Mouse (Mus musculus) lung, postnatal 14 days (tissue): ENCODE results near the gene Chrd.

Source experiments
- DNase-seq: peaks from one replicate; pipeline ENCODE4 v3.0.0; 2021

Chrd gene

GRCm38 (mm10) chr16:20732925-20733730 lies at the start of gene Chrd:
Gene Chrd (plus strand): TSS chr16:20733127.
- peak; percentile 68 for DNase-seq

GRCm38 (mm10) chr16:20690774-20691173 lies 42.2 kb upstream of the Chrd start:
- no peak for DNase-seq

- no peak for DNase-seq
These were observed 41.3 kb upstream of the Chrd start for GRCm38 (mm10) chr16:20691617-20692016.

- DNase-seq, result no peak
These were observed 40.5 kb upstream of the Chrd start for GRCm38 (mm10) chr16:20692241-20692965.

DNA sequence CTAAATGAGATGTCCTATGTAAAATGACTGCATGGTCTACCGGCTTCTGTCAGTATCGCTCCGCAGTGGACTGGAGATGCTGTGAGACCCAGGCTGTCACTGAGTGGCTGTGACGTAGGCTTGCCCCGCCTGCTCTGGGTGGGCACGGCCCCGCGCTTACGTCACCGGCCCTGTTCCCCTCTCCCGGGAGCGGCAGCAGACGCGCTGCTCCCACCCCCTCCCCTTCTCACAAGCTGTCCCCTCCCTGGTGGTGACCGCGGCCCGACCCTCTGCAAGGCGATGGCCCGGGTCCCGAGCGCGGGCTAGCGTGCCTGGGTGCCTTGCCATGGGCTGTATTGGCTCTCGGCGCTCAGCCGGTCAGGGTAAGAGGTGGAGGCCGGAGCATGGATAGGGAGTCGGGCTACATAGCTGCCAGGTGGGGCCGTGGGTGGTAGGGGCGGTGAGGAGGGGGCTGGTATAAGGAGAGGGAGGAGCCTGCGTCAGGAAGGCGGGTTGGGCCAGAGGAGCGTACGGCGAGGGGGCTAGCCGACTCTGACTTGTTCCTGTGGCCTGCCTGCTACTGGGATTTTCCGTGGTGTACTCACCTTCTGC lies 39.7 kb upstream of the Chrd start, which contains the start of gene Fam131a:
TSS of gene Fam131a (plus strand) at position 131 of the 591 bp plus-strand sequence.
- peak; percentile 92 for DNase-seq

DNA sequence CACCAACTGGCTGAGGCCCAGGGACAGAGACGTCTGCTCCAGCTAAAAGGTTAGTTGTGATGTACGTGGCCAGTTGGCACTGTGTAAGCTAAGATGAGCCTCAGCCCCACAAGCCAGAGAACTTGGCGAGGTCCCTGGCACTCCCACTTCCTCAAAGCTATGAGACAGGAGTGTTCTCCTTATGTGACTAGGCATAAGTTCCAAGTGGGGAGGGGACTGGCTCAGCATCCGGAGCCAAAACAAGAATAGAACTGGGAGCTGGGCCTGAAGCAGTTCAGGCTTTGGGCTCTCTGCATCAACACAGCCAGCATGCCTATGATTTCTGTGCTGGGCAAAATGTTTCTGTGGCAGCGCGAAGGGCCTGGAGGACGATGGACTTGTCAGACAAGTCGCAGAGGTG lies 38.1 kb upstream of the Chrd start:
- peak; percentile 35 for DNase-seq

DNA sequence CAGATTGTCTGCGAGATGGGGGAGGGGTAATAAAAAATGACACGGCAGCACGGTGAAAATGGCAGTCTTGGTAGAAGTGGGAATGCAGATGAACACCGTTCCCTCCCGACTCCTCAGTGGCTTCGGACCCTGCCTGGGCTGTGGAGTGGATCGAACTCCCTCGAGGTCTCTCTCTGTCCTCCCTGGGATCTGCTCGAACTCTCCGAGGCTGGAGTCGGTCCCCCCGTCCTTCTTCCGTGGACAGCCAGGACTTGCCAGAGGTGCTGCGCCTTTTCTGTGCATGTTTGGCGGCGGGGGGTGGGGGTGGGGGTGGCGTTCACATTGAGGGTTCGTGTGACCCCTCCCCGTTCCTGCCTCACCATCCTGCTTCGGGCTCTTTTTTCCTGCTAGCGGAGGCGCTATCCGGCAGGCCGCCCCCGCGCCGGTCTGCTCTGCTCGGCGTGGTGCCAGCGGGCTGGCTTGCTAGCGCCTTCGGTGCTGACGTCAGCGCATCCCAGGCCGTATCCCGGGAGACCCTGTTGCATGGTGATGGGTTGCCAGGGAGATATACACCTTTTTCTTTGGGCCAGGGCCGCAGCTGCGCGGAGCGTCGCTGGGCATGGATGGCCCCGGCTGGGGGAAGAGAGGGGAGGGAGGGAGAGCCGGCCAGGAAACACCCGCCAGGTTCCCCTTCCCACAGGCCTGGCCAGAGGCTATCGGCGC lies 37.2 kb upstream of the Chrd start:
- peak; percentile 70 for DNase-seq

DNA sequence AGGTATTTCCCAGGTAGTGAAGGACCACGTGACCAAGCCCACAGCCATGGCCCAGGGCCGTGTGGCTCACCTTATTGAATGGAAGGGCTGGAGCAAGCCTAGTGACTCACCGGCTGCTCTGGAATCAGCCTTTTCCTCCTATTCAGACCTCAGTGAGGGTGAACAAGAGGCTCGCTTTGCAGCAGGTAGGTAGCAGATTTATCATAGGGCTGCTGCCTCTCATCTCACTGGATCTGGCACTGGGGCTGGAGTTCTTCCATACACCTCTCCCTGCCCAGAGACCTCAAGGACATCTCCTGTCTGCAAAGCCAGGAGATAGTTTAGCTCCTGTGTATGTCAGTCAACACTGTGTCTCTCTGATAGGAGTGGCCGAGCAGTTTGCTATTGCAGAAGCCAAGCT lies 33.7 kb upstream of the Chrd start:
- no peak for DNase-seq

DNA sequence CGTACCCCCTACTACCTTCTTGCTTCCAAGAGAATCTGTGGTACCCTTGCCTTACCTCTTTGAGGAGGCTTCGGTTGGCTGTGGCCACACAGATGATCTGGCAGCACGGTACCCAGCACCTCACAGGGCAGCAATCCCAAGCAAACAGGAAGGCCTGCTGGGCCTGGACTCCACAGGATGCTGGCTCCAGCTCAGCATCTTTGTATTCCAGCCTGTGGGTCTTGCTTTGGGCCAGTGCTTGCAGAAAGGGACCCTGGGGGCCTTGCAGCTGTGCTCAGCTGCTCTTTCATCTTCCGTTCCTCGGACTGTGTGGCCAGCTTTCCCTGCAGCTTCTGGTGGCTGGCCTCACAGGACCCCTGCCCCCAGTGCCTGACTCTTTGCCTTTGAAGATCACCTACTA lies 32.9 kb upstream of the Chrd start:
- DNase-seq, result no peak

DNA sequence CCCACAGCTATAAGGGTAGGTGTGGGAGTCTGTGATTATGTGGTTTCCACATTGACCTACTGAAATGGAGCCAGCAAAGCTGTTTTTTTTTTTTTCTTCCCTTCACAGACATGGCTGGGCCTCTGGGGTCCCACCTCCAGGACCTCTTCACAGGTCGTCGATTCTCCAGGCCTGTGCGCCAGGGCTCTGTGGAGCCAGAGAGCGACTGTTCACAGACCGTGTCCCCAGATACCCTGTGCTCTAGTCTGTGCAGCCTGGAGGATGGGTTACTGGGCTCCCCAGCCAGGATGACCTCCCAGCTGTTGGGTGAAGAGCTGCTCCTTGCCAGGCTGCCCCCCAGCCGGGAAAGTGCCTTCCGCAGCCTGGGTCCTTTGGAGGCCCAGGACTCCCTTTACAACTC lies 31.6 kb upstream of the Chrd start:
- no peak for DNase-seq

DNA sequence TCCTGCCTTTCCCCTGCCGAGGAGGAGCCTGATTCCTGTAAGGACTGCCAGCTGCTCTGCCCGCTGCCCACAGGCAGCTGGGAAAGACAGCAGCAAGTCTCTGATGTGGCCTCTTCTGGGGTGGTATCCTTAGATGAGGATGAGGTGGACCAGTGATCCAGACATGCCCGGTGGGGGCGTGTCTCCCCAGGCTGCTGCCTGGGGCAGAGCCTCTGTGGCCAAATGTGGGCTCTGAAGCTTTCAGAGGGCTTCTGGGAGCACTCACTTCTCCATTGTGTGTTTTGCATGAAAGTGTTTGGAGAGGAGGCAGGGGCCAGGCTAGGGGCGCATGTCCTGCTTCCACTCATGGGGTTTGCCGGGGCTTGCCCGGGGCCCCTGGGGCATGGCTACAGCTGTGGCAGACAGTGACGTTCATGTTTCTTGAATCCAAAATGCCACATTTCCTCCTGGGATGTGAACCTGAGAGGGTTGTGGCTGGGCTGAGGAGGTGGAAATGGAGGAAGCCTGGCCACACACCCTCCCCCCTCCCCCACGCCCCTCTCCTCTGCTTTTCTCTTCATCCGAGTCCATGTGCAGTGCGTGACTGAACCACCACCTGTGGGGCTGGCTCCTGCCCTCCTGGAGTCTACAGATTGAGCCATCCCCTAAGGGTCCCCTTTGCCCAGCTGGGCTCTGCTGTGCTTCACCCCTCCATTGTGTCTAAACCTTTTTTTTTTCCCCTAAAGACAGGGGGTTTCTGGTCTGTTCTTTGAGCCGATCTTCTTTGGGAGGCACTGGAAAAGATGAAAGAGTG lies 31.0 kb upstream of the Chrd start:
- no peak for DNase-seq

GRCm38 (mm10) chr16:20702522-20702893 lies 30.4 kb upstream of the Chrd start:
- DNase-seq, result peak; percentile 72

GRCm38 (mm10) chr16:20703071-20703470 lies 29.9 kb upstream of the Chrd start:
- no peak for DNase-seq

DNA sequence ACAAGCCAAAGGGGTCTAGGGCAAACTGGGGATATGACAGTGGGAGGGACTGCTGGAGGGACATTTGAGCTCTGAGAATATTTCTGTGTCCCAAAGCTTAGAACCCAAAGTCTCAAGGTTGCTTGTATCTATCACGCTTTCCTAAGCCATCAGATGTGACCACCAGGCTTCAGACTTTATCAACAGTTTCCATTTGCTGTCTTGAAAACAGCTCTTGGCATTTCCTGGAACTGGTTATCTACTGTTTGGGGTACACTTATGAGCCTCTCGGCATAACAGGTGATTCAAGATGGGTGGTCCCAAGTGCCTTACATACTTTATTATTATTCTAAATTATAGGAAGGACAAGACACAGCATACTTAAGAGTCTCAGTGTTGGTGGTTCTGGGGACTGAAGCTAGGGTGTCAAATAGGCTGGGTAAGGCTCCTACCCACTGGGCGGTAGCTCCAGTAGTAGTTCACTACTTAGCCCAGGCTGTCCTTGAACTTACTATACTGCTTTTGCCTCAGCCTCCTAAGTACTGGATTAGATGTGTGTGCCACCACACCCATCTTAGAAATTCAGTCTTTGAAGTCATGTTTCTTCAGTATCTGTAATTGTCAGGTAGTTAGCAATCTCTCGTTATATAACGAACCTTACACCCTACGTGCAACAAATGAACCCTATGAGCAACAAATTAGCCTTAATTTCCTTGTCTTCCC lies 29.1 kb upstream of the Chrd start:
- no peak for DNase-seq

GRCm38 (mm10) chr16:20705786-20706185 lies 27.1 kb upstream of the Chrd start:
- no peak for DNase-seq

GRCm38 (mm10) chr16:20706407-20707055 lies 26.4 kb upstream of the Chrd start:
- no peak for DNase-seq

- no peak for DNase-seq
These were observed 24.5 kb upstream of the Chrd start for GRCm38 (mm10) chr16:20708220-20708938.

GRCm38 (mm10) chr16:20708939-20709734 lies 23.8 kb upstream of the Chrd start:
- DNase-seq, result peak; percentile 46

DNA sequence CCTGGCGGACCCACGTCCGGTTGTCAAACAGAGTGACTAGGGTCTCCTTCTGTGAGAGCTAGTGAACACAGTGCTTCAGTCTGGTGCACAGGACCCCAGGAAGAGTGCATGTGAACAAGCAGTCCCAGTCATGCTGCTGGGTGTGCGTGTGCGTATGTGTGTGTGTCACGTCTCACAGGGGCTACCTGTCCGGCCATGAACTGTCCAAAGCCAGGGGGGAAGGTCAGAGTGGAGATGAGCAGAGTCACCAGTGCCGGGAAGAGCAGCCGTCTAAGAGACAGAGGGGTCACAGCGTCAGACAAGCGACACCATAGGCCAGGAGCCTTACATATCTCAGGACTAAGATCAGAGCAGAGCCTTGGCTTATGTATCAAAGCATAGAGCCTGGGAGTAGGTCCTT lies 22.6 kb upstream of the Chrd start:
- DNase-seq, result no peak

DNA sequence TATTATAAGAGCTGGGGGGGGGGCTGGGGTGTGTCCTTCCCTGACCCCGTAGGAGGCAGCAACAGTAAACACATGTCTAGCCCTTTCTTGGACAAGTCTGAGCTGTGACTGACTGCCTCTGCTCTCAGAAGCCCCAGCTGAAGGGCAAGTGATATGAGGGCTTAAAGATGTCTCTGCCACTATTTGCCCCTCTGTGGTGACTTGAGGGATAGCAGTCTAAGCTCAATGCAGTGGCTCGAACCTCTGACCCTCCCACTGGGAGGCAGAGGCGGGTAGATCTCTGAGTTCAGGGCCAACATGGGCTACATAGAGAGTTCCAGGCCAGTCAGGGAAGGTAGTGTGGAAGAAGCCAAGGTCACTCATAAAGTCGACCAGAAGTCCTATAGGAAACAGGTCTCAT lies 22.1 kb upstream of the Chrd start:
- DNase-seq, result no peak
